Mouse (Mus musculus): Measurements from ENCODE around the gene Nhlh1. TPM values are rescaled to one million over a fixed set of nuclear protein-coding genes. Genes with fewer than 3 reads are reported as not detected.

Nhlh1 gene
- total RNA-seq, 2 experiments from 2014 or later, result 0.32 to 0.44 TPM

GRCm38 (mm10) chr1:172018336-172019311 lies 38.7 kb downstream of the Nhlh1 start:
- intact Hi-C loops (cut with DNase I), result no loop called here
- DNase-seq, result no peak

- no peak for DNase-seq
- intact Hi-C loops (cut with DNase I), result no loop called here
Measured at GRCm38 (mm10) chr1:172017517-172018070, 39.8 kb downstream of the Nhlh1 start.

DNA sequence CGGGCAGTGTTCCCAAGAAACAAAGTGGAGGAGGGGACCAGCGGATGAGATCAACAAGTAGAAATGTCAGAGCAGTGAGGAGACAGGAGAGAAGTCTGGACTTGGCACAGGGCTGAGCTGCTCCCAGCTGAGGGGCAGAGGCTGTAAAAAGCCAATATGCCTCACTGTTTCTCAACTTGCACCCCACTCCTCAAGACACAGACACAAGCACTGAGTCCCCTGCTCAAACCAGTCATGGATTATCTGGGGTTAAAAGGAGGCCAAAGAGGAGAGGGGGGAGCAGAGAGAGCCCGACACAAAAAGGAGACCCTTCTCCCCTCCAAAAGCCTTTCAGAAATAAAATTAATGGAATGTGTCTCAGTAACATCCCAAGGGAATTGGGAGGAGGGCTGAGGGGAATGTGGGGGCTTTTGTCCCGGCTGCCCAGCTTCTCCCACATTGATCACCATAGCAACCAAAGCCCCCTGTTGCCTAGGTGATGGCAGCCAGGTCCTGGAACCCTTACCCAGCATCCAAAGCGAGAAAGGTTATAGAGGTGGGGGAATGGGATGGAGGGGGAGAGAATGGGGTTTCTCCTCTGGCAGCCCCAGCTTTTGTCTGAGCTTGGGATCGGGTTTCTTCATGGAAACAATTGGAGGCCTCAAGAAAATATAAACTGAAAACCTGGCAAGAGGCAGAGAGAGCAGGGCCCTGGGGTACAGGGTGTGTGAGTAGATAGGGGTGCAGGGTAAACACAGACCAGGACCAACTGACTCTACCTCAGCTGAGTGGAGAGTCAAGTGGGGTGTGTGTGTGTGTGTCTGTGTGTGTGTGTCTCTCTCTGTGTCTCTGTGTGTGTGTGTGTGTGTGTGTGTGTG lies 40.5 kb downstream of the Nhlh1 start:
- intact Hi-C loops (cut with DNase I), result no loop called here
- DNase-seq, result peak; percentile 51

- DNase-seq, result no peak
- intact Hi-C loops (cut with DNase I), result no loop called here
Measured at GRCm38 (mm10) chr1:172016031-172016430, 41.3 kb downstream of the Nhlh1 start.

- no peak for DNase-seq
- intact Hi-C loops (cut with DNase I), result no loop called here
Measured at GRCm38 (mm10) chr1:172015312-172015939, 41.9 kb downstream of the Nhlh1 start.

DNA sequence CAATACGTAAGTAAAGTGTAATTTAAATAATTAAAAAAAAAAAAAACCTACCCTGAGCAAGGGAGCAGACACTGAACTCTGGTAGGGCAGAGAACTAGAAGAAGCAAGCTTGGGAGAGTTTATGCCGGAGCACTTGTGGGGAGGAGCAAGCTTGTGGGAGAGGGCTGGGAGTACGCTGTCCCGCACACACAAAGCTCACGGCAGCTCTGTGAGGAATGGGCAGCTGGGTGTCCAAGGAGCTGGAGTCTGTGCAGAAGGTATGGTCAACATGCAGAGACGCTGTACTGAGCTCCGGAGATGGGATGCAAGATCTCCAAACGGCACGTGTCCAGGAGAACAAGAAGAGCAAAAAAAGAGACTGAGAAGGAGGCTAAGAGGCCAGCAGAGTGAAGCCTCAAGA lies 42.6 kb downstream of the Nhlh1 start:
- DNase-seq, result no peak
- intact Hi-C loops (cut with DNase I), result no loop called here

DNA sequence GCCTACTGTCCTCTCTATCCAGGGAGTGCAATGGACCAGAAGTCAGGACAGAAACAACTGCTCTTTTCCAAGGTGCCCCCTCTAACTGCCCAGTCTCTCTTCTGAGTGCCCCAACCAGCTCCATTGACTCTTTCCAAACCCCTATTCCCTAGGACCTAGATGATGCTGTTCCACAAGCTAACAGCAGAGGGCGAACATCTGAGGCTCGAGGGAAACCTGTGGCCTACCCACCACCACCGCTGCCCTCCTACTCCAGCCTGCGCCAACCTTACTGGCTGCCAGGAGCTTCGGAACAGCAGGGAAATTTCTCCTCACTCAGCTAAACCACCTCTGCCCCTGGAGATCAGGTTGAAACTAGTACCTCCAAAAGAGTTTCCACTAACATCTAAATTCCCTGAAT lies 45.3 kb downstream of the Nhlh1 start:
- peak; percentile 80 for DNase-seq
- intact Hi-C loops (cut with DNase I), result no loop called here

DNA sequence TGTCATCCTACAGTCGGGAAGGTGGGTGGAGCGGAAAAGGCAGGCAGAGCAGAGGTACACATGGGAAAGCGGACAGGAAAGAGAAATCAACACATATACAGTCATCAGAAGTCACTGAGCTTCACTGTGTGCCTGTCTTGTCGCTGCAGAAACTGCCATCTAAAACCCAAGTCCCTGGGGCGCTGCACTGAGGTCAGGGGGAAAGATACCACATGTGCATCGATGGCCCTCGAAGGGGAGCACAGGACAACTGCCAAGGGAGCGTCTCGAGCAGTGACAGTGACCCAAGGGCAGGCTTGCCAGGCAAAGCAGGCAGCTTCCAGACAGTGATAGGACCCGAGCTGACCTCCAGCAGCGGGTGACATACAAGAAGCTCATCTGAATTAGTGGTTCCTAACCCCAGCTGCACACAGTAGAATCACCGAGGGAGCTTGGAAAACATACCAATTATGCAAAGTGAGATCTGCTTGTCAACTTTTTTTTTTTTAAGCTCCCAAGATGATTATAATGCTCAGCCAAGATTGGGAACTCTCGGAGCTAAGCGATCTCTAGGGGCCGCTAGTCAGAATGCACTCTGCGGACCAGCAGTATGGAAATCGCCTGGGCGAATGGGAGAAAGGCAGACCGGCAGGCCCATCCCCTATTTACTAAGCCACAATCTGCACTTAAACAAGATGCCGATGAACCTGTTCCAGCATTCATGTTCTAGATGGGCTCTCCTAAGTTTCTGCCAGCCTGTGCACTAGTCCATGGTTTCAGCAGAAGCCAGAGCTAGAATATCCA lies 47.1 kb downstream of the Nhlh1 start:
- intact Hi-C loops (cut with DNase I), result no loop called here
- DNase-seq, result no peak

DNA sequence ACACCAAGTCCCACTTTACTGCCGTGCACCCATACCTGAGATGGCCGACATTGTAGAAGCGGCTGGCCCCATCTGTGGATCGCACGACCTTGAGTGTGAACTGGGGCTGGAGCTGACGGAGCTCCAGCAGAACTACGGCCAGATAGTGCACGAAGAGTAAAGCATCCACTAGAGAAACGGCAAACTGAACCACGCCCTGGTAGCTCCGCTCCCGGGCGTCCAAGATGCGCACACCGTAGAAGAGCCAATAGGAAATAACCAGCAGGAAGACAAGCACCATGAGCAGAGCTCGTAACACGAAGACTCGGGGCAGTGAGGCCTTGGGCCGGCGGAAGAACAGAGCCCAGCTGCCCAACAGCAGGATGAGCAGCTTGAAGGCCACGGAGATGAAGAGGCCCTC lies 48.0 kb downstream of the Nhlh1 start:
- intact Hi-C loops (cut with DNase I), result no loop called here
- DNase-seq, result no peak

- intact Hi-C loops (cut with DNase I), result no loop called here
- no peak for DNase-seq
Measured at GRCm38 (mm10) chr1:172008351-172008750, 49.0 kb downstream of the Nhlh1 start.

DNA sequence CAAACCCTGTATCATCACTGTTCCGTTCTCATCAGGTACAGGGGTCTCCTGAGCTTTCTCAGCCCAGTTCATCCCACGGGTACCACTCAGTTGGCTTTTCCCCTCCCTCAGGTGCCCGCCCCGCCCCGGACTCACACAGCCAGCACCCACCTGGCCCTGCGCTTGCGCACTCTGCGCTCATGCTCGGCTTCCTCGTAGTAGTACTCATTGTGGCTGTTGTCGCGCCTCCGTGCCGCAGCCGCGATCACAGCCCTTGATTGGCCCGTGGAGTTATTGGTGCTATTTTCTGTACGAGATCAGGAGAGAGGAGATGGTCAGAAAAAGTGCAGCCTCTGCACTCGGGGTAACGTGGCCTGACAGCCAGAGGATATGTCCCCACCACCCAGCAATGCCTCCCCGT lies 49.6 kb downstream of the Nhlh1 start:
- no peak for DNase-seq
- intact Hi-C loops (cut with DNase I), result no loop called here

Other genes with a start within 250 kb of the Nhlh1 start
- 1 to 10 TPM; 1.3 to 1.4 TPM for gene Cd84, start 217.9 kb downstream of the Nhlh1 start, total RNA-seq (2021)
- not detected for gene Gm10521, start 161.9 kb downstream of the Nhlh1 start, total RNA-seq (2021)
- gene Slamf6, start 140.1 kb downstream of the Nhlh1 start, total RNA-seq (2021), result not detected
- 10 to 100 TPM; 62.0 to 65.3 TPM for gene Vangl2, start 29.1 kb downstream of the Nhlh1 start, total RNA-seq (2021)
- 100 to 1,000 TPM; 195 to 198 TPM for gene Copa, start 25.0 kb upstream of the Nhlh1 start, total RNA-seq (2021)
- 10 to 100 TPM; 80.0 to 85.3 TPM for gene Ncstn, start 25.2 kb upstream of the Nhlh1 start, total RNA-seq (2021)
- 10 to 100 TPM; 73.9 to 84.3 TPM for gene Pex19, start 69.2 kb upstream of the Nhlh1 start, total RNA-seq (2021)
- 10 to 100 TPM; 71.9 to 75.8 TPM for gene Dcaf8, start 90.5 kb upstream of the Nhlh1 start, total RNA-seq (2021)
- 100 to 1,000 TPM; 314 to 321 TPM for gene Pea15a, start 149.2 kb upstream of the Nhlh1 start, total RNA-seq (2021)
- under 1 TPM; 0.62 to 0.82 TPM for gene Casq1, start 162.3 kb upstream of the Nhlh1 start, total RNA-seq (2021)
- gene Atp1a4, start 200.8 kb upstream of the Nhlh1 start, total RNA-seq (2021), result under 1 TPM in 1 of 2 experiments, not detected in 1; 0.58 TPM
- 100 to 1,000 TPM; 157 to 165 TPM for gene Igsf8, start 204.1 kb upstream of the Nhlh1 start, total RNA-seq (2021)
- 100 to 1,000 TPM; 211 to 226 TPM for gene Atp1a2, start 240.5 kb upstream of the Nhlh1 start, total RNA-seq (2021)

Measured in left cerebral cortex, postnatal 4 days (tissue).